Mouse (Mus musculus): ENCODE data around the gene Mast1.
"Not testable (repeated sequence)": the region's sequence is repeated elsewhere in the genome, so short reads cannot be mapped to it uniquely, and the experiment has no call there.

The Mast1 gene

DNA sequence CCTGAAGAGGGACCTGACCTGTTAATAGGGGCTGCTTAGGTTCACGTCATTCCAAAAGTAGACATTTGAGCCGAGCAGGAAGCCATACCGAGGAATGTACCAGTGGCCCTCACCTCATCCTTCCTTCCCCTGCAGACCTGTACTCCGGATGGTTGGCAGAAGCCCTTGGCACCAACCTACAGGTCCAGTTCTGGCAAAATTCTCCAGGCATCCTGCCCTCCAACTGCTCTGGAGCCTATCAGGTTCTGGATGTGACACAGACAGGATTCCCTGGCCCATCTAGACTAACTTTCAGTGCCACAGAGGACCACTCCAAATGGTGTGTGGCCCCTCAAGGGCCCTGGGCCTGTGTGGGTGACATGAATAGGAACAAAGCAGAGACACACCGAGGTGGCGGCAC, 26.6 kb downstream of the Mast1 start:
- DNase-seq (ENCODE audit: low read depth, low spot score) = no peak

DNA sequence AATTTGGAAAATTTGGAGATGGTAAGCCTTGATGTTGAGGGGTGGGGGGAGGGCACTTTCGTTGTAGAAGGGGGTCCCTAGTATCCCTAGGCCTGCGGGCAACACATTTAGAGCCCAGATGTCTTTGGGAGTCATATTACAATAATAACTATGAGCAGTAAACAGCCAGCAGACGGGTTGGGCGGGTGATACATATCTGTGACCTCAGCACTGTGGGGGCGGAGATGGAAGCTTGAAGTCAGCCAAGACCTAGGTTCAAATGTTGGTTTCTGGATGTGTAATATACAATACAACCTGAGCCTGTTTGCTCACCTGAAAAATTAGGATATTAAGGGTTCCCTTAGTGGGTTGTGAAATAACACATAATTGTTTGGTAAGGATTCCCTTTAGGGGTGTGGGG, 27.2 kb downstream of the Mast1 start:
- DNase-seq (ENCODE audit: low read depth, low spot score) = no peak

DNA sequence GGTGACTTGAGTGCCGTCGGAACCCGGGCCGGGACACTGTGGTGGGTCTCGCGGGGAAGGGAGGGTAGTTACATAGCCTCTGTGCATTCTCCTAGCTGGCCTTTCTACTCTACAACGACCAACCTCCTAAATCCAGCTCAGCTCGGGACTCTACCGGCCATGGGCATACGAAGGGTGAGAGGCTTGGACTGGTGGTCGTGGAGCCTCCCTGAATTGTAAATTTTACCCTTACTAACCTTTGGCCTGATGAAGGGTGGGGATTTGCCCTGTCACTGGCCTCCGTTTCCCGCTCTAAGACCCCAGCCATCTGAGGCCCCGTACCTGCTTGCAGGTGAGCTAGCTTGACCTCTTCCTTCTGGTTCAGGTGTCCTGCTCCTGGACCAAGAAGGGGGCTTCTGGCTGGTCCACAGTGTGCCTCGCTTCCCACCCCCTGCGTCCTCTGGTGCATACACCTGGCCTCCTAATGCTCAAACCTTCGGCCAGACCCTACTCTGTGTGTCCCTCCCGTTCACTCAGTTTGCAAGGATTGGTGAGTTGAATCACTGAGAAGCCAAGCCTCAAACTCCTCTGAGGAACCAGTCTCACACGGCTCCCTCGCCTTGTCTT, 27.9 kb downstream of the Mast1 start:
- DNase-seq (ENCODE audit: low read depth, low spot score) = no peak

DNA sequence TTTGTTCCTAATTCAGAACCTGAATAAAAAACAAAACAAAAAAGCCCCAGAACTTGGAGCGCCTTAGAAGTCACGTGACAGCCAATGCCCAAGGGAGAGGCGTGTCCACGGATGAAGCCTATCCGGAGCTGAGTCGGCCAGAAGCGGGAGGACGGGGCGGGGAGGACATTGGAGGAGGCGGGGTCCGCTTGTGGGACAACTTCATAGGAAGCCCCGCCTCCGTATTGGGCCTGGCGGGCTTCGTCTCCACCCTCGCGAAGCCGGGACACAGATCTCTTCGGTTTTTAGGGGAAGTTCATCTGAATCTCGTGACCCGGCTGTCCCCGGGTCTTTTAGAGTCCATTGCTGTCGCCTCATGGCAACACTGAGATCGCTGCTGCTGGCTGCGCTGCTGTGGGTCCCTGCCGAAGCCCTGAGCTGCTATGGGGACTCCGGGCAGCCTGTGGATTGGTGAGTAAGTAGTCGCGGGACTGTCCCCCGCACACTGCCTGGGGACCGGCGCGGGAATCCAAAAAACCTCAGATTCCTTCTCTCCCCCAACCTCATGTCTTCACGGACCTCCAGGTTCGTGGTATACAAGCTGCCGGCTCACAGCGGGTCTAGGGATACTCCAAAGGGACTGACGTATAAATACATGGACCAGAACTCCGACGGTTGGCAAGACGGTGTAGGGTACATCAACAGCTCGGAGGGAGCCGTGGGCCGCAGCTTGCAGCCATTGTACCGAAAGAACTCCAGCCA, 28.6 kb downstream of the Mast1 start, which contains the start of gene Dnase2a:
Gene Dnase2a (plus strand): TSS at position 140 of the 741 bp plus-strand sequence.
- peak; percentile 97 for DNase-seq (ENCODE audit: low read depth, low spot score)

DNA sequence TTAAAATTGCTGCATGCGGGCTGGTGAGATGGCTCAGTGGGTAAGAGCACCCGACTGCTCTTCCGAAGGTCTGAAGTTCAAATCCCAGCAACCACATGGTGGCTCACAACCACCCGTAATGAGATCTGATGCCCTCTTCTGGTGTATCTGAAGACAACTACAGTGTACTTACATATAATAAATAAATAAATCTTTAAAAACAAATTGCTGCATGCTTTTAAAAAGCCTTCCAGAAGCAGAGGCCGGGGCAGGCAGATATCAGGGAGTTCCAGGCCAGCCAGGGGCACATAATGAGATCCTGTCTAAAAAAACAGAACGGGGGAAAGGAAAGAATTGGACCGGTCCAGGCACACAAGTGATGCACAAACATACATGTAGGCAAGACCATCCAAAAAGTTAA, 29.2 kb downstream of the Mast1 start:
- not testable (repeated sequence) for DNase-seq (ENCODE audit: low read depth, low spot score)

DNA sequence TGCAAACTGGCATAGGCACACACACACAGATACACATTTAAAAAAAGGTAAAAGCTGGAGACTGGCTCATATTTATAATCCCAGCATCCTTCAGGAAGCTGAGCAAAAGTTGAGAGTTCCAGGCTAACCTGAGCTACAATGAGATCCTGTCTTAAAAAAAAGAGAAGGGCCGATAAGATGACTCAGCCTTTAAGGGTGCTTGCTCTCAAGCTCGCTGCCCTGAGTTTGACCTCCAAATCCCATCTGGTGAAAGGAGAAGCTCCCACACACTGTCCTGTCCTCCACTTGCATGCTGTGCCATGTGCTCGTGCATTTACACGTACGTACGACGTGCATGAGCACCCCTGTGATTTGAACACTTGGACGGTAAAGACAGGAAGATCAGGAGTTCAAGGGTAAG, 29.7 kb downstream of the Mast1 start:
- no peak for DNase-seq (ENCODE audit: low read depth, low spot score)

DNA sequence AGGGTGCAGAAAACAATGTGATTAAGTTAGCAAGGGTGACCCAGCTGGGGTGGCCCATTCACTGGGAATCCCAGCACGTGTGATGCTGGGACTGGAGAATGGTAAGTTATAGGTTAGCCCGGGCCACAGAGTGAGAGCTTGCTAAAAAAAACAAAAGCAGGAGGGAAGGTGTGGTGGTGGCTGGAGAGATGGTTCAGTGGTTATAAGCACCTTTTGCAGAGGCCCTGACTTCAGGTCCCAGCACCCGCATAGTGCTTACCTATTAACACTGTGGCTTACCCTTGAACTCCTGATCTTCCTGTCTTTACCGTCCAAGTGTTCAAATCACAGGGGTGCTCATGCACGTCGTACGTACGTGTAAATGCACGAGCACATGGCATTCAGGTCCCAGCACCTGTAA, 30.1 kb downstream of the Mast1 start:
- no peak for DNase-seq (ENCODE audit: low read depth, low spot score)

DNA sequence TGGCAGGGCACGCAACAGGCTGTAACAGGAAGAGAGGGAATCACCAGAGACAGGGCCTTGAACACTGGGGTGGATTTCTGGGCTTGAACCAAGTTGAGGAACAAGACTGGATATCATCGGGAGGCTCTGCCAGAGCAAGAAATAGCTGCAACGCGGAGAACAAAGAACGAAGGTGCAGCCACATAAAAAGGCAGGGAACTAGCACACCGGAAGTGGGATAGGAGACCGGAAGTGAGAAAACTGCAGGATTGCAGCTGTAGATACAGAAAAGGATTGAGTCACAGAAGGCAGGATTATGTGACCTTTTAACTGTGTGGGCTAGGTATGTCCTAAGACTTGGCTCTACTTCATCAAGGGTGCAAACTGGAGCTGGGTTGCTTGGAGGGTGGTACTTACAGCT, 32.8 kb downstream of the Mast1 start:
- no peak for DNase-seq (ENCODE audit: low read depth, low spot score)

DNA sequence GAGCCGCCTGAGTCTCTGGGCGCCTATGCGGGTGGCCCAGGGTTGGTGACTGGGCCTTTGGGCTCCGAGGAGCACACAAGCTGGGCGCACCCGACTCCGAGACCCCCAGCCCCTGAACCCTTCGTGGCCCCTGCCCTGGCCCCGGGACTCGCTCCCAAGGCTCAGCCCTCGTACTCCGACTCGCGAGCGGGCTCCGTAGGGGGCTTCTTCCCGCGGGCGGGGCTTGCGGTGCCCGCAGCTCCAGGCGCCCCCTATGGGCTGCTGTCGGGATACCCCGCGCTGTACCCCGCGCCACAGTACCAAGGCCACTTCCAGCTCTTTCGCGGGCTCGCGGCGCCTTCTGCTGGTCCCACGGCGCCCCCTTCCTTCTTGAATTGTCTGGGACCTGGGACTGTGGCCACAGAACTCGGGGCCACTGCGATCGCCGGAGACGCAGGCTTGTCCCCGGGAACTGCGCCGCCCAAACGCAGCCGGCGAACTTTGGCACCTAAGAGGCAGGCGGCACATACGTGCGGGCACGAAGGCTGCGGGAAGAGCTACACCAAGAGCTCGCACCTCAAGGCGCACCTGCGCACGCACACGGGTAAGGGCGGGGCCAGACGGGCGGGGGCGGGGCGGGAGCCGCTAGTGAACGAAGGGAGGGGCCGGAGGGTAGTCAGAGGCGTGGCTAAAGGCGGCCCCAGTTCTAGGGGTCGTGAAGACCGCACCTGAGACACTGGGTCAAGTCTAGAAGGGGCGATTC, 34.1 kb downstream of the Mast1 start:
- peak; percentile 71 for DNase-seq (ENCODE audit: low read depth, low spot score)

DNA sequence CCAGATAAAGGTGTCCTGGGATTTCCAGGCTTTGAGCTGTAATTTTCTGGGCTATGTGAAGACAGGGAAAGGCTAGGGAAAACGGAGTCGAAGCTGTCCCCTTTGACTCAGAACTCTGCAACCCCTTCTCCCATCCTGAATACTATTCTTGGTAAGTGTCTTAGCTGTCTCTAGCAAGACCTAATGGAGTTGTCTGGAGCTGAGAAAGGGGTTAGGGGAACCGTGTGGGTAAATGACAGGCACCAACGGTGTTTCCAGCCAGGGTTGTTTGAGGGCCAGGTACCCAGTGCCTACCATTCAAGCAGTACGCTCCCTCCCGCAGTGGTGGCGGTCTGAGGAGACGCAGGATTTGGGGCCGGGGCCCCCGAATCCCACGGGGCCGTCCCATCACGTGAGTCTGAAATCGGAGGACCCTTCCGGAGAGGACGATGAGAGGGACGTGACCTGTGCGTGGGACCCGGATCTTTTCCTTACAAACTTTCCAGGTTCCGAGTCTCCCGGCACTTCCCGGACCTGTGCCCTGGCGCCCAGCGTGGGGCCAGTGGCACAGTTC, 34.7 kb downstream of the Mast1 start:
- DNase-seq (ENCODE audit: low read depth, low spot score) = no peak

DNA sequence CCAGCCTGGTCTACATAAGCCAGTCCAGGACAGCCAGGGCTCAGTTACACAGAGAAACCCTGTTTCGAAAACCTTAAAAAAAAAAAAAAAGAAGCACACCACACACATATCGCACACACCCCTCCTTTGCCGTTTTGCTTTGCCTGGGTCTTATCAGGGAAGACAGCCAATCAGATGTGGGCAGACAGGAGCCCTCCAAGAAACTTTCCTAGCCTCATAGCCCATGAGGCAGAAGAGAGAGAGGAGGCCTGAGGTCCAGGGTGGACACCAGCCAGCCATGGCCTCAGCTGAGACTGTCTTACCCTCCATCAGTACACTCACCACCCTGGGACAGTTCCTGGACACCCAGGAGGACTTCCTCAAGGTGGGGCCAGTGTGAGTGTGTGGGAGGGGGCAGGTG, 35.4 kb downstream of the Mast1 start, which contains the start of gene Klf1:
Gene Klf1 (plus strand): TSS at position 177 of the 400 bp plus-strand sequence.
- no peak for DNase-seq (ENCODE audit: low read depth, low spot score)

DNA sequence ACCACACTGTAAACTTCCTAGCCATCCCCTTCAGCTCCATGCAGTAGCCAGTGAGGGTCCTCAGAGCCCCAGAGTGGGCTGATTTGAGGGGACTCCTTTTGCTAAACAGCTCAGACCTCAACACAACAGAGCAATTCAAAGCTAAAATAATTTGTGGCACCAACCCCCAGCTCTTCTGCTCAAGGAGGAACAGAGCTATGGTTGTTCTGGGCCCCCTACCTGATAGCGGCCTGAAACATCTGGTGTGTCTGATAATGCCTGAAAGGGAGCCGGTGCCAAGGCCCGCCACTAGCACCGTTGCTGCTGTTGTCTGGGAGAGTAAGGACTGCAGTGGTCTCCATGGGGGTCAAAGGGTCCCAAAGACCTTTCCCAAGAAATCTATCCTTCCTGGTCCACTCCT, 36.1 kb downstream of the Mast1 start:
- no peak for DNase-seq (ENCODE audit: low read depth, low spot score)

DNA sequence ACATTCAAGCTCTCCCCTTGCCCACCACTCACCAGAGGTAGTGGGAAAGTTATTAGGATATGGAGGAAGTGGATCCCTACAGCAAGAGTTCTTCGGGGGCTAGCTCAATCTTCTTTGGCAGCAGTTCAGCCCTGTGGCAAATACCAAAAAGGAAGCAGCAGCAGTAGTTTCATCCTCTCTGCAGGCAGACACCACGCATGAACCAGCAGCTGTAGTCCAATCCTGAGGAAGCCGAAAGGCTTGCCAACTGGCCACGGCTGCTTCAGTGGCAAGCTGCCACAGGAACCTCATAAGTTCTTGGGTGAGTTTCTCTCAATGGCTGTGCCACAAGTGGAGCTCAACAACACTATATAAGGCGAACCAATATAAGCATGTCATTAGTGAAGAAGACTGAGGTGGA, 41.2 kb downstream of the Mast1 start:
- DNase-seq (ENCODE audit: low read depth, low spot score) = no peak

DNA sequence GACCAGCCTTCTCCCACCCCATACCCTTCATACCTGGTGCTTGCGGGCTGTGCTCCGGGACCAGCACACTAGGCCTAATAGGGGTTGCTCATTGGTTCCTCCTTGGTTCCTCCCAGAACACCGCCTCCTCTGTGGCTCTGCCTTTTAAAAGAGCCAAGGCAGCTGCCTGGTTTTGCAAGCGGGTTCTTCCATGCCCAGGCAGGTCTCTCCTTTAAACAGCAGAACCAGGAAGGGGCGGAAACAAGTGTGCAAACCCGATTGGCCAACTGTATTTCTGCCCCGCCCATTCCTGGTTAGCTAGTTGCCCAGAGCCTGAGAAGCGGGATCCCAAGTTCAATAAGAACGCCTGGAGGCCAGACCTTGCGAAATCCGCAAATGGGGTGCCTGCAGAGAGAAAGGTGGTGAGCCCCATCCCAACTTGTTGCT, 43.4 kb downstream of the Mast1 start, which contains the start of gene Gcdh:
Gene Gcdh (minus strand): TSS at position 213 of the 426 bp plus-strand sequence.
- DNase-seq (ENCODE audit: low read depth, low spot score) = peak; percentile 82

DNA sequence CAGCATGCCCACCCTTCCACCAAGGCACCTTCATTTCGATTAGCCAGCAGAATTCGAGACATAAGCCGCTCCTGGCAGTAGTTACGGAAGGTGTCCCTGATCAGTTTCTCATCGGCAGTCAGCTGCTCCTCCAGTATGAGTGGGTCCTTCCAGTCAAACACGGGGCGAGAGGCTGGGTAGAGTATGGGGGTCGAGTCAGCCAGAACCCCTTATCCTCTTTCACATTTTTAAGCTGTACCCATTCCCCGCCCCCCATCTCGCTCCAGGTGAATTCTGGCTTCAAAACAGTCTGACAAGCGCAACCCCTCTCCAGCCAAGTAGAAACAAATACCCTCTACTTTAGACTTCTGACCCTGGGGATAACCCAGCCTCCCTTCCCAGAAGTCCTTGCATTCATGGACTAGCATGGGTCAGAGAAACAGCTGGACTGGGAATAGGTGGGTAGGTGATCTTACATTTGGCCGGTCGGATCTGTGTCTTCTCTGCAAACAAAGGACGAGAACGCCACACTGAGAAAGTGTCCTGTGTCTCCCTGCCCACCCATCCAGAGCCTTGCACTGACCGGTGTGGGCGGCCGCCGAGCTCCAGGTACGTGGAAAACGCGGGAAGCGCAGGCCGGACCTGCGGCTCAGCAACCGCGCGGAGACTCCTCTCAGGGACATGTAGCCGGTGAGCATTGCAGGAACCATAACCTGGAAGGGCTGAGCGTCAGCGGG, 44.0 kb downstream of the Mast1 start:
- no peak for DNase-seq (ENCODE audit: low read depth, low spot score)

DNA sequence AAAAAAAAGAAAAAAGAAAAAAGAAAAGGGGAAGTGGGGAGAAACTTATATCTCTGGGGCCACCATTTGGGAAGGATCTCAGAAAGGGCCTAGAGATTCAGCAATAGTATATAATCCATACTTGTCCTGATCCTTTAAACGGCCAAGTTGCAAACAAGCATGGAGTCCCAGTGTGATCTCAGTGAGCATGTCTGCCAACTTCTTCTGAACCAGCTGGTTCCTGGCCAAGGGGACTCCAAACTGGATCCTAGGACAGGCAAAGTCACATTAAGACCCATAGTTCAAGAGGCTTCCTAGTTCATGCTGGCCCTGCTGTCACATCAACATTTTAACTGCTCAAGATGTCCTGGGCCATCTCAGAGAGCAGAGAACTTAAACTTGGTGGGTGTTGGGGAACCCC, 48.0 kb downstream of the Mast1 start:
- DNase-seq (ENCODE audit: low read depth, low spot score) = no peak

DNA sequence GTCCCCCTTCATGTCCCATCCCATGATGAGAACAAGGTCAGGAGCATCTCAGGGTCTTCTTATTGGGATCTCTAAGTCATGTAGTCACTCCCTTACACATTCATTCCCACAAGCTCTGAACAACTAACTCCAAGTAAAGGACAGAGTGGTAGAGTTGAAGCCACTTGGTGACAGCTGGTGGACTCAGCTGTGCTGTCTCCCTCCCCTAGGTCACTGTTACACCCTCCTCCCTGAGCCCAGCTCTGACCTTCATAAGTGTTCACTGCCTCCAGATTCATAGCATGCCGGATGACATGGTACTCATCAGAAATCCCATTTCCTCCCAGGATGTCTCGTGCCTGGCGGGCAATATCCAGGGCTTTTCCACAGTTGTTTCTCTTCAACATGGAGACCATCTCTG, 48.9 kb downstream of the Mast1 start:
- no peak for DNase-seq (ENCODE audit: low read depth, low spot score)

DNA sequence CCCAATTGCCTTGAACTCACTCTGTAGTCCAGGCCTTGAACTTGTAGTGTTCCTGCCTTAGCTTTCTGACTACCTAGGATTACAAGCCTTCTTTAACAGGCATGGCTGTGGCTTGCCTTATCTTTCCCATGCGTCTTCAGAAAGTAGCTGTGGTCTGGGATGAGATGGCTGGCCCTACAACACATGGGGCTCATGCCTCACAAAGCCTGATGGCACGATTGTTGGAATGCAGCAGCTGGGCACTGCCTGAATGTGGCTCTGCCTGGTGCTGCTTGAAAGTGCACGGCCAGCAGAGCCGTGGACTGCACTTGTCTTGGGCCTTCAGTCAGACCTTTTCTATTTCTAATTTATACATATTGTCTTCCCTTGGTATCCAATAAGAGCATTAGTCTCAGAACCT, 52.4 kb downstream of the Mast1 start:
- DNase-seq (ENCODE audit: low read depth, low spot score) = no peak

DNA sequence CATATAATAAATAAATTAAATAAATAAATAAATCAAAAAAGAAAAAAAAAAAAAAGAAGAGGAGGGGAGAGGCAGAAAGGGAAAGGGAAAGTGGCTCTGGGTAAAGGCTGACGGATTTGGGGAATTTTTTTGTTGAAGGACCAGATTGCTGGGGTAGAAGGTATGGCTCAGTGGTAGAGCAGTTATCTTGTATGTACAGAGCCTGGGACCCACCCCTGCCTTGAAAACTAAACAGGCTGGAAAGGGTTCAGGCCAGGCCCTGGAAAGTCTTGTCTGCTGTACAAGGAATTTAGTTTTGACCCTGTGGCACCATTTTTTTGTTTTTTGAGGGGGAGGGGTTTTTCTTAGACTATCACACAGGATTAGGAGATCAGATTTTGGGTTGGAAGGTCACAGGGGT, 58.2 kb downstream of the Mast1 start:
- DNase-seq (ENCODE audit: low read depth, low spot score) = no peak

DNA sequence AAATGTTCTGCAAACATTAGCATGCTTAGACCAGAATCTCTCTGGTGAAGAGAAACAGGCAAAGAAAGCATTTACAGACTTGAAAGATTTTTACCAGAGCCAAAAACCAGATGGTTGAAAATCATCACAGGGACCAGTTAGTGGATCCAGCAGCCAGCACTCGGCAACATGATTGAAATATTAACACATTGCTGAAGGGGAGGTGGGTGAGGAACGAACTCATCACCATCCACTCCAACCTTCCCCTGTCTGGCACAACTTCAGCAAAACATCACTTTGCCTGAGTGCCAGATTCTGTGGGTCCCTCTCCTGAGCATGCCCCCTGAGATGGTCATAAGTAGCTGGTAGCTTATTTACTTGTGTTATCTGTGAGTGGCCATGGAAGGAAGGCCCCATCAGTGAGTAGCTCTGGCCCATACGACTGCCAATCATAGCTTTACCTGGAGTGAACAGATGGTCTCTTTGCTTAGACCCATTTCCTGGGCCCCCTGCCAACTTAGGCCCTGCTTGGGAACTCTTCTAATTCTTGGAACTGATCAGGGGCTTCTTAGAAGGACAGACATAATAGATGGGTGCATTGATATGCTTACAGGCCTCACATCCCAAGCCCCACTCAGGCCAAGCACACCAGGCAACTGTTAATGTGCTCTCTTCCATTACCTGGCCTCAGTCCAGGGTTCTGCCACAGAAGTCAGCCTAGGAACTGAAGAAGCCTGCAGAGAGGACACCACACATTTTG, 59.7 kb downstream of the Mast1 start:
- no peak for DNase-seq (ENCODE audit: low read depth, low spot score)

DNA sequence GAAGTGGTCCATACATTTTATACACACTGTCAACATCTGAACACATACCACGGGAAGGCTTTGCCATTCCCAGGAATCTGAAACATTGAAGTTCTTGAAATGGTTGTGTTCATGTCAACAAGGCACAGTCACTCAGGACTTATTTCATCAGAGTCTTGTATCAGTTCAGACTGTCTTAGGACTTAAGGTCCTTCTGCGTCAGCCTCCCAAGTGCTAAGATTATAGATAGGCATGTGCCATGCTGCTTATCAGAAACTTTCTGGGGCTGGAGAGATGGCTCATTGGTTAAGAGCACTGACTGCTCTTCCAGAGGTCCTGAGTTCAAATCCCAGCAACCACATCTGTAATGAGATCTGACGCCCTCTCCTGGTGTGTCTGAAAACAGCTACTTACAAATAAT, 62.8 kb downstream of the Mast1 start:
- DNase-seq (ENCODE audit: low read depth, low spot score) = no peak
